Mouse (Mus musculus) midbrain, embryonic 16.5 days (tissue): ENCODE data around the gene Ttll5. TPM values are rescaled to one million over a fixed set of nuclear protein-coding genes. Genes with fewer than 3 reads are reported as not detected.

Experiments
- ATAC-seq: fragments of 200-750 bp; cut with Nextera tagmentation; 2 replicates; pipeline ENCODE4 v1.8.0; 2017; ENCODE audit warnings: moderate TSS enrichment
- H3K27ac ChIP-seq: fragments of 300-500 bp; sonication (generic); 2 replicates; pipeline ENCODE4 v1.5.1; 2014; ENCODE audit warnings: mild to moderate bottlenecking, low read length, mixed read lengths
- H3K27me3 ChIP-seq: fragments of 300-500 bp; sonication (generic); 2 replicates; pipeline ENCODE4 v1.6.1; 2014; ENCODE audit warnings: low read depth, low read length, mixed read lengths; ENCODE audit not compliant: control insufficient read depth, insufficient read depth
- H3K36me3 ChIP-seq: fragments of 300-500 bp; sonication (generic); 2 replicates; pipeline ENCODE4 v1.6.1; 2014; ENCODE audit warnings: mild to moderate bottlenecking, low read length, moderate library complexity, mixed read lengths; ENCODE audit not compliant: control insufficient read depth, insufficient read depth
- H3K4me1 ChIP-seq: fragments of 300-500 bp; sonication (generic); 2 replicates; pipeline ENCODE4 v1.6.1; 2014; ENCODE audit warnings: mild to moderate bottlenecking, low read length, mixed read lengths; ENCODE audit not compliant: control insufficient read depth, insufficient read depth
- H3K4me2 ChIP-seq: fragments of 300-500 bp; sonication (generic); 2 replicates; pipeline ENCODE4 v1.6.1; 2014; ENCODE audit warnings: mild to moderate bottlenecking, low read length, mixed read lengths
- H3K4me3 ChIP-seq: fragments of 300-500 bp; sonication (generic); 2 replicates; pipeline ENCODE4 v1.5.1; 2014; ENCODE audit warnings: low read depth, mild to moderate bottlenecking, low read length, moderate library complexity, mixed read lengths
- H3K9ac ChIP-seq: fragments of 300-500 bp; sonication (generic); 2 replicates; pipeline ENCODE4 v1.6.1; 2014; ENCODE audit warnings: low read depth, low read length, mixed read lengths
- H3K9me3 ChIP-seq: fragments of 300-500 bp; sonication (generic); replicated peaks from 2 replicates; pipeline ENCODE4 v1.6.1; 2014; ENCODE audit warnings: mild to moderate bottlenecking, low read length, mixed read lengths; ENCODE audit not compliant: control insufficient read depth, poor library complexity, severe bottlenecking
- WGBS: fragments of 180-500 bp; shearing (Covaris S2); extraction: QIAGEN DNeasy Blood & Tissue Kit; methylation state at CpG from one replicate; pipeline ENCODE4 v1.1.7; 2014; 5-methylcytosine and 5-hydroxymethylcytosine counted together
- polyA plus RNA-seq: library from polyadenylated mRNA; unstranded; fragments of >200 nt; fragmentation: Nextera tagmentation; extraction: Ambion mirVana; gene quantifications from 2 replicates; pipeline ENCODE4 v1.2.1, GENCODE M21; 2015

Ttll5 gene
- polyA plus RNA-seq, 1 experiment from 2014 or later: 12.0 TPM

DNA sequence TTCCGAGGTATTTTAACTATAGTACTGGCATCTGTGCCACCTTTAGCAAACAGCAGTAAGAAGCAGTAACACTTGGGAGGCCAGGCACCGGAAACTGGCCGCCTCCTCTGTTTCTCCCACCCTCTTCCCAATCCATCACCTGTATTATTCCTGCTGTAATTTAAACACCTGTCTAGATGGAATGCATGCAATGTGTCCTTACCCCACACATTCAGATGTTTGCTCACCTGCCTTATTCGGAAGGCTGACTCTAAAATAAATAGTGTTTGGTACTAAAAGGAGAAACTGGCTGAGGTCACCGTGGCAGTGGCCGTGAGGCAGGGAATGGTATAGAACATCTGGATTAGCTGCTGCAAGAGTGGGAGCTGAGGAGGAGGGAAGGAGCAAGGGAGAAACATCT lies 125.9 kb downstream of the Ttll5 start:
- 94% methylated on average over 6 of the region's 6 CpGs for WGBS
- Histone ChIP-seq H3K4me2 (no peak overlapping the region), H3K27ac (no peak overlapping the region), H3K9ac (no peak overlapping the region), H3K4me3 (no peak overlapping the region), H3K9me3 (no peaks in the 10 kb centered on the region), H3K36me3 (no peaks in the 10 kb centered on the region), H3K4me1 (no peaks in the 10 kb centered on the region), H3K27me3 (no peaks in the 10 kb centered on the region)
- no peak for ATAC-seq

GRCm38 (mm10) chr12:85951036-85951435 lies 126.6 kb downstream of the Ttll5 start:
- no peaks in the 10 kb centered on the region for H3K9me3 ChIP-seq
- H3K4me3 ChIP-seq: no peak overlapping the region
- no peak overlapping the region for H3K9ac ChIP-seq
- no peaks in the 10 kb centered on the region for H3K36me3 ChIP-seq
- H3K27ac ChIP-seq: no peak overlapping the region
- H3K27me3 ChIP-seq: no peaks in the 10 kb centered on the region
- H3K4me2 ChIP-seq: no peak overlapping the region
- WGBS: 92% methylated on average over 4 of the region's 4 CpGs
- no peak for ATAC-seq
- H3K4me1 ChIP-seq: no peaks in the 10 kb centered on the region

GRCm38 (mm10) chr12:85951822-85952221 lies 127.4 kb downstream of the Ttll5 start:
- Histone ChIP-seq H3K9ac (no peak overlapping the region), H3K4me3 (no peak overlapping the region), H3K27ac (no peak overlapping the region), H3K4me1 (no peaks in the 10 kb centered on the region), H3K36me3 (no peaks in the 10 kb centered on the region), H3K9me3 (no peaks in the 10 kb centered on the region), H3K4me2 (no peak overlapping the region), H3K27me3 (no peaks in the 10 kb centered on the region)
- no peak for ATAC-seq
- WGBS: 96% methylated on average over 1 of the region's 1 CpGs

DNA sequence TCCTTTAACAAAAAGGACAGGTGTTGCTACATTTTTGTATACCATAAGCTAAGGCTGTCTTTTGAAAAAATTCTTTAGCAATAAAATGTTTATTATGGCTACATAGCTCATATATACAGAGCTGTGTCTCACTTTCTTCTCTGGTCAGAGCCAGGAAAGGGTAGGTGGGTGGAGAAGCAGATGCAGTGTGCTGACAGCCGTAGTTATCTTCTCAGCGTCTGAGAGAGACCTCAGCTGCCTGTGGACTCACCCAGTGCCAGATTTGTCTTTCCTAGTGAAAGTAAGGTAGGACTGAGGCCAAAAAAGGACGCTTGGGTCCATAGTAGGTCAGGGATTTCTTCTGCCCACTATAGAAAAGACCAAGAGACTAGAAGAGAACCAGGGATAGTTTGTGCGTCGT lies 127.9 kb downstream of the Ttll5 start:
- no peaks in the 10 kb centered on the region for H3K4me1 ChIP-seq
- H3K36me3 ChIP-seq: no peaks in the 10 kb centered on the region
- ATAC-seq: no peak
- no peak overlapping the region for H3K9ac ChIP-seq
- 96% methylated on average over 5 of the region's 5 CpGs for WGBS
- no peaks in the 10 kb centered on the region for H3K9me3 ChIP-seq
- H3K4me3 ChIP-seq: no peak overlapping the region
- H3K27me3 ChIP-seq: no peaks in the 10 kb centered on the region
- H3K4me2 ChIP-seq: no peak overlapping the region
- no peak overlapping the region for H3K27ac ChIP-seq

GRCm38 (mm10) chr12:85954167-85954566 lies 129.7 kb downstream of the Ttll5 start:
- H3K4me2 ChIP-seq: no peak overlapping the region
- H3K36me3 ChIP-seq: no peaks in the 10 kb centered on the region
- H3K9ac ChIP-seq: no peak overlapping the region
- H3K4me3 ChIP-seq: no peak overlapping the region
- ATAC-seq: no peak
- WGBS: 81% methylated on average over 3 of the region's 3 CpGs
- no peak overlapping the region for H3K27ac ChIP-seq
- H3K27me3 ChIP-seq: no peaks in the 10 kb centered on the region
- H3K4me1 ChIP-seq: no peaks in the 10 kb centered on the region
- no peaks in the 10 kb centered on the region for H3K9me3 ChIP-seq

DNA sequence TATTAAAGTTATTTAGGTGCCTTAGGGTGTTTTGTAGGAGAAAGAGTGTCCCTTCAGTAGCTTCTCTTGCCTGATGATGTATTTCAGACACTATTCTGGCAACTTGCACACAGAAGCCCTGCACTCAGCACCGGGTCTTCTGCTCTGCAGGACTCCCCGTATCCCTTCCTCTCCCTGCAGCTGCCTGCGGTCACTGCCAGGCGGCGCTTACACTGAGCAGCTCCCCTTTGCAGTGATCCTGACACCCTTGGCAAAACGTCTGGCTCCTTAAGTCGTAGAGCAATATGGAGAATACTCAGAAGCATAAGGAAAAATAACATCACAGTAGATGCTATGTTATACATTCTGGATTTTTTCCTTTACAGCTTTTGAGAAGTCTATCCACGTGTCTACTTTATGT lies 130.6 kb downstream of the Ttll5 start:
- WGBS: 74% methylated on average over 8 of the region's 8 CpGs
- H3K4me2 ChIP-seq: no peak overlapping the region
- no peaks in the 10 kb centered on the region for H3K4me1 ChIP-seq
- ATAC-seq: no peak
- H3K9ac ChIP-seq: no peak overlapping the region
- H3K36me3 ChIP-seq: no peaks in the 10 kb centered on the region
- H3K4me3 ChIP-seq: no peak overlapping the region
- H3K9me3 ChIP-seq: no peaks in the 10 kb centered on the region
- H3K27ac ChIP-seq: no peak overlapping the region
- H3K27me3 ChIP-seq: no peaks in the 10 kb centered on the region

GRCm38 (mm10) chr12:85955690-85956089 lies 131.2 kb downstream of the Ttll5 start:
- no peak overlapping the region for H3K9ac ChIP-seq
- no peak for ATAC-seq
- no peaks in the 10 kb centered on the region for H3K27me3 ChIP-seq
- no peaks in the 10 kb centered on the region for H3K36me3 ChIP-seq
- H3K4me2 ChIP-seq: no peak overlapping the region
- no peaks in the 10 kb centered on the region for H3K9me3 ChIP-seq
- H3K4me3 ChIP-seq: no peak overlapping the region
- no peak overlapping the region for H3K27ac ChIP-seq
- H3K4me1 ChIP-seq: no peaks in the 10 kb centered on the region
- WGBS: 76% methylated on average over 3 of the region's 3 CpGs

GRCm38 (mm10) chr12:85956251-85956650 lies 131.8 kb downstream of the Ttll5 start:
- no peak overlapping the region for H3K4me3 ChIP-seq
- no peak for ATAC-seq
- H3K27ac ChIP-seq: no peak overlapping the region
- H3K9me3 ChIP-seq: no peaks in the 10 kb centered on the region
- 93% methylated on average over 6 of the region's 6 CpGs for WGBS
- no peak overlapping the region for H3K9ac ChIP-seq
- H3K4me1 ChIP-seq: no peaks in the 10 kb centered on the region
- no peak overlapping the region for H3K4me2 ChIP-seq
- H3K27me3 ChIP-seq: no peaks in the 10 kb centered on the region
- H3K36me3 ChIP-seq: no peaks in the 10 kb centered on the region

GRCm38 (mm10) chr12:85958460-85958859 lies 134.0 kb downstream of the Ttll5 start:
- no peak overlapping the region for H3K4me3 ChIP-seq
- H3K36me3 ChIP-seq: no peaks in the 10 kb centered on the region
- 92% methylated on average over 2 of the region's 2 CpGs for WGBS
- H3K9ac ChIP-seq: no peak overlapping the region
- H3K27me3 ChIP-seq: no peaks in the 10 kb centered on the region
- no peaks in the 10 kb centered on the region for H3K9me3 ChIP-seq
- no peaks in the 10 kb centered on the region for H3K4me1 ChIP-seq
- H3K4me2 ChIP-seq: no peak overlapping the region
- no peak for ATAC-seq
- no peak overlapping the region for H3K27ac ChIP-seq
